8 mouse cellular contexts compared by ENCODE assay signal in genomic region chr3:101604550-101605223, GRCm38 (mm10). TPM values are rescaled to one million over a fixed set of nuclear protein-coding genes. Genes with fewer than 3 reads are reported as not detected.
DNase-seq lines count a peak whose midpoint lies in the region; ATAC-seq lines count a peak whose summit lies in the region.

Gene Atp1a1 (minus strand): TSS chr3:101604684.

- DNase-seq in ES-CJ7 (ENCODE audit: low read depth, low spot score): peak; percentile 98
- peak; percentile 98 for DNase-seq in cerebellum, adult 11 months
- peak; percentile 98 for DNase-seq in forebrain, embryonic 14.5 days (ENCODE audit: low spot score)
- peak; percentile 97 to 98 for DNase-seq in heart, postnatal 14 days
- peak; percentile 99 for DNase-seq in layer of hippocampus, adult 11-12 months (ENCODE audit: low spot score)
- DNase-seq in lung, adult 18-20 months: peak; percentile 99
- peak; percentile 93 for DNase-seq in testis, postnatal 14 days (ENCODE audit: low spot score)

- H3K36me3 ChIP-seq in forebrain, embryonic 14.5 days (ENCODE audit: control insufficient read depth, insufficient read depth, low read length): no peaks in the 10 kb centered on the region
- no peaks in the 10 kb centered on the region for H3K36me3 ChIP-seq in neural tube, embryonic 15.5 days

- peak within 1 kb of the TSS; percentile 81 for H3K4me2 ChIP-seq in forebrain, embryonic 14.5 days (ENCODE audit: low read length)
- peak within 1 kb of the TSS; percentile 71 for H3K4me2 ChIP-seq in neural tube, embryonic 15.5 days

- whole genome bisulfite sequencing in forebrain, embryonic 14.5 days: under 1% methylated on average over 48 of the region's 64 CpGs
- WGBS in neural tube, embryonic 15.5 days: under 1% methylated on average over 55 of the region's 64 CpGs

- intact Hi-C loops in heart, postnatal 14 days (cut with DNase I): loop anchor here (2.0 to 10.0 kb wide), 3 partner anchors 52 to 320 kb away; partner anchors contain the start of gene Slc22a15

- peak within 1 kb of the TSS; percentile 93 for H3K9ac ChIP-seq in forebrain, embryonic 14.5 days (ENCODE audit: low read length)
- peak within 1 kb of the TSS; percentile 90 for H3K9ac ChIP-seq in neural tube, embryonic 15.5 days (replicated peaks)

- peaks cover 40% of the 10 kb centered on the region for H3K4me1 ChIP-seq in forebrain, embryonic 14.5 days (ENCODE audit: control insufficient read depth, insufficient read depth, low read length)
- peaks cover 52% of the 10 kb centered on the region for H3K4me1 ChIP-seq in neural tube, embryonic 15.5 days

- peak; percentile 95 for ATAC-seq in forebrain, embryonic 14.5 days
- peak; percentile 97 for ATAC-seq in neural tube, embryonic 15.5 days (ENCODE audit: low FRiP score)

- peak within 1 kb of the TSS; percentile 96 for H3K27ac ChIP-seq in forebrain, embryonic 14.5 days (ENCODE audit: low read depth, low read length)
- H3K27ac ChIP-seq in neural tube, embryonic 15.5 days (replicated peaks): peak within 1 kb of the TSS; percentile 95

- no peaks in the 10 kb centered on the region for H3K9me3 ChIP-seq in forebrain, embryonic 14.5 days (replicated peaks; ENCODE audit: control insufficient read depth, low read length)
- H3K9me3 ChIP-seq in neural tube, embryonic 15.5 days (replicated peaks): no peaks in the 10 kb centered on the region

- peak within 1 kb of the TSS; percentile 87 for H3K4me3 ChIP-seq in forebrain, embryonic 14.5 days (ENCODE audit: low read depth, low read length)
- peak within 1 kb of the TSS; percentile 83 for H3K4me3 ChIP-seq in neural tube, embryonic 15.5 days (replicated peaks)

- H3K27me3 ChIP-seq in forebrain, embryonic 14.5 days (replicated peaks; ENCODE audit: control insufficient read depth, insufficient read depth, low read length): 0 out of 2 replicates have a peak, but pooled peaks cover 4% of the 10 kb centered on the region
- H3K27me3 ChIP-seq in neural tube, embryonic 15.5 days (replicated peaks): no peaks in the 10 kb centered on the region

RNA-seq across cellular contexts. Expression of gene Atp1a1, which starts in this region (rescaled TPM):
- 50.8 and 64.9 TPM in 2 replicates for polyA plus RNA-seq in forebrain, embryonic 14.5 days (2014; fragmentation: Nextera tagmentation; extraction: Ambion mirVana)
- total RNA-seq in heart, postnatal 14 days (2021): 100 to 1,000 TPM; 773 to 866 TPM
- 77.2 and 88.7 TPM in 2 replicates for polyA plus RNA-seq in neural tube, embryonic 15.5 days (2015; fragmentation: Nextera tagmentation; extraction: Ambion mirVana)

Comparison
In these comparisons a context has a peak if more than half of its experiments do, and no peak if none do; other contexts are left out.
1. Peak in every context shown above with its lines: DNase-seq, ATAC-seq, H3K4me3 ChIP-seq and H3K27ac ChIP-seq.